Comparison of ENCODE assay signal across 19 mouse cellular contexts in the genomic region with DNA sequence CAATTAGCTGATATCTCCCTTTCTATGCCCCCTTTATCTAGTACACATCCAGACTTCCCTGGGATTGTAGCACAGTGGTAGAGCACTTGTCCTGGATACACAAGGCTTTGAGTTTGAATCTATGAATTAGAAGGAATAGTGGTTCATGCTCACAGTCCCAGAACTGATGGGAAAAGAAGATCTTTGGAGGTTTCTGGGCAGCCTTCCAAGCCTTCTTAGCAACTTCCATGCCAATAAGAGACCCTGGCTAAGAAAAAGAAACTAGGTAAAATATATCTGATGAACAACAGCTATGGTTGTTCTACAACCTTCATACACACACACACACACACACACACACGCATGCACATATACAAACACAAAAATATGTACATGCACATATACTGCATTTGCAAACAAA.
"Had no signal": no experiment of that assay in that cellular context is flagged by ENCODE, and none has a peak within 500 bp of the region (broad histone marks: within the 10 kb centered on the region; RNA-seq: fewer than 3 reads in every experiment).

No protein-coding gene starts in this region.

- H3K27ac ChIP-seq: kidney, postnatal 0 days; limb, embryonic 12.5 days; liver, embryonic 14.5 days; midbrain, embryonic 10.5 days; midbrain, embryonic 15.5 days; neural tube, embryonic 13.5 days; stomach, embryonic 15.5 days had no signal

- H3K9ac ChIP-seq: limb, embryonic 12.5 days; liver, embryonic 14.5 days; midbrain, embryonic 15.5 days; neural tube, embryonic 13.5 days; stomach, embryonic 15.5 days had no signal

- H3K27me3 ChIP-seq: limb, embryonic 12.5 days; midbrain, embryonic 15.5 days; neural tube, embryonic 13.5 days; stomach, embryonic 15.5 days had no signal

- H3K4me1 ChIP-seq: limb, embryonic 12.5 days; midbrain, embryonic 15.5 days; neural tube, embryonic 13.5 days; stomach, embryonic 15.5 days had no signal

- H3K36me3 ChIP-seq: limb, embryonic 12.5 days; midbrain, embryonic 10.5 days; midbrain, embryonic 15.5 days; neural tube, embryonic 13.5 days; stomach, embryonic 15.5 days had no signal

- H3K4me2 ChIP-seq: limb, embryonic 12.5 days; midbrain, embryonic 15.5 days; neural tube, embryonic 13.5 days; stomach, embryonic 15.5 days had no signal

- H3K9me3 ChIP-seq: limb, embryonic 12.5 days; midbrain, embryonic 10.5 days; midbrain, embryonic 15.5 days; neural tube, embryonic 13.5 days; stomach, embryonic 15.5 days had no signal

- H3K4me3 ChIP-seq: limb, embryonic 12.5 days; midbrain, embryonic 10.5 days; midbrain, embryonic 15.5 days; neural tube, embryonic 13.5 days; stomach, embryonic 15.5 days had no signal

- DNase-seq: kidney, adult 11 months; kidney, adult 9 months; kidney, postnatal 36 days; layer of hippocampus, adult 9-11 months; layer of hippocampus, postnatal 36 days; lung, adult 18-20 months; lung, postnatal 10 days; lung, postnatal 4 days; retina, postnatal 1 day; right cerebral cortex, postnatal 25 days; thymus, adult 2 months; thymus, postnatal 25 days had no signal

- ATAC-seq: midbrain, embryonic 15.5 days had no signal
